Mouse (Mus musculus): Measurements from ENCODE around the gene Gnptab.
"Not testable (repeated sequence)": the region's sequence is repeated elsewhere in the genome, so short reads cannot be mapped to it uniquely, and the experiment has no call there.

The Gnptab gene

GRCm38 (mm10) chr10:88412290-88412995 is 33.5 kb downstream of the Gnptab start:
- no peak for DNase-seq (ENCODE audit: low read depth, low spot score)

- DNase-seq (ENCODE audit: low read depth, low spot score) = no peak
Measured at GRCm38 (mm10) chr10:88417686-88418085, 38.8 kb downstream of the Gnptab start.

GRCm38 (mm10) chr10:88420141-88420541 is 41.2 kb downstream of the Gnptab start:
- DNase-seq (ENCODE audit: low read depth, low spot score) = no peak

- no peak for DNase-seq (ENCODE audit: low read depth, low spot score)
Measured at GRCm38 (mm10) chr10:88420655-88421435, 41.9 kb downstream of the Gnptab start.

GRCm38 (mm10) chr10:88426158-88426816 is 47.4 kb downstream of the Gnptab start:
- peak; percentile 55 for DNase-seq (ENCODE audit: low read depth, low spot score)

DNA sequence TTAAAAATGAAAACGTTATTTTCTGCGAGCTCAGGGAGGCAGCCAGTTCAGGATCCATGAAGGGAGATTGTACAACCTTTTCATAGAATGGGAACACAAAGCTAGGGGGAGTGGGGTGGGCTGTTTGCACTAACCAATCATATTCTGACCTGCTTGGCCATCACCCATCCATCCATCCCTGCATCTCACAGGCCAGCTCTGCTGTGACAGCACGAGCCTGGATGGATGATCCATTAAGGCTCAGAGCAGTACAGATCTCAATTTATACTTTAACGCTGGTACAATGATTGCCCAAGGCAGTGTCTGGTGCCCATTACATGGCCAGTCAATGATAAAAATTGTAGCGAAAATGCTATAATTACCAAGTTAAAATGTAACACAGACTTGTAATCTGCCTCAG is 48.0 kb downstream of the Gnptab start:
- DNase-seq (ENCODE audit: low read depth, low spot score) = no peak

DNA sequence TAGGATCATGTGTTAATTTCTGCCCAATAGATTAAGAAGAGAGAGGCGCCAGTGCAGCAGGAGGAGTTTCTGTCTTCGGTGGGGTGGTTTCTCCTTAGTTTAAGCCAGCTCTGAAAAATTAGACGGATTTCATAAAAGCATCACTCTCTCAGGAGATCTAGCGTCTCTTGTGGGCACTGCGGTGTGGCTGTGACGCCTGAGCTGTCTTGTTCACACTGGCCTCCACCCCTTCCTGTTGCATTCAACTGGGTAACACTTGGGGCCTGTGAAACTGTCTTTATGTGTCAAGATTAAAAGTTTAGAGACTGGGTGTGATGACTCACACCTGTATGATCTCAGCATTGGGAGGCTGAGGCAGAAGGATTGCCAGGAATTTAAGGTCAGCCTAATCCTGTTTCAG is 49.1 kb downstream of the Gnptab start:
- no peak for DNase-seq (ENCODE audit: low read depth, low spot score)

DNA sequence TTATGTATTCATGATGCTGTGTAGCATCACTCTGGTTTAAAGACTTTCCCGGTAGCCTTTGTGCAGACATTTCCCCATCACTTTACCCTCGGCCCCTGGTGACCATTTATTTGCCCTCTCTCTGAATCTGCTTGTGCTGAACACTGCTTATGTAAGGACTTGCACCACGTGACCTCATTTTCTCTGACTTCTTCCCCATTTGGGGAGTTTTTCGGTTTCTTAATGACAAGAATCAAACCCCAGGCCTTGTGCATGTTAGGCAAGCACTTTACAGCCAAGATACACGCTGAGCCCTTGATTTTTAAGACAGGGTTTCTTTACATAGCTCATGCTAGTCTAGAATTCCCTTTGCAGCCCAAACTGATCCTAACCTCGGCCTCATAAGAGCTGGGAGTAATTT is 62.3 kb downstream of the Gnptab start:
- DNase-seq (ENCODE audit: low read depth, low spot score) = no peak

- DNase-seq (ENCODE audit: low read depth, low spot score) = no peak
Measured at GRCm38 (mm10) chr10:88451221-88451620, 72.3 kb downstream of the Gnptab start.

- DNase-seq (ENCODE audit: low read depth, low spot score) = no peak
Measured at GRCm38 (mm10) chr10:88451990-88452389, 73.1 kb downstream of the Gnptab start.

- no peak for DNase-seq (ENCODE audit: low read depth, low spot score)
Measured at GRCm38 (mm10) chr10:88457816-88458215, 78.9 kb downstream of the Gnptab start.

- no peak for DNase-seq (ENCODE audit: low read depth, low spot score)
Measured at GRCm38 (mm10) chr10:88459502-88459992, 80.6 kb downstream of the Gnptab start, which contains the start of gene Sycp3. Gene Sycp3 (plus strand): TSS chr10:88459569.

DNA sequence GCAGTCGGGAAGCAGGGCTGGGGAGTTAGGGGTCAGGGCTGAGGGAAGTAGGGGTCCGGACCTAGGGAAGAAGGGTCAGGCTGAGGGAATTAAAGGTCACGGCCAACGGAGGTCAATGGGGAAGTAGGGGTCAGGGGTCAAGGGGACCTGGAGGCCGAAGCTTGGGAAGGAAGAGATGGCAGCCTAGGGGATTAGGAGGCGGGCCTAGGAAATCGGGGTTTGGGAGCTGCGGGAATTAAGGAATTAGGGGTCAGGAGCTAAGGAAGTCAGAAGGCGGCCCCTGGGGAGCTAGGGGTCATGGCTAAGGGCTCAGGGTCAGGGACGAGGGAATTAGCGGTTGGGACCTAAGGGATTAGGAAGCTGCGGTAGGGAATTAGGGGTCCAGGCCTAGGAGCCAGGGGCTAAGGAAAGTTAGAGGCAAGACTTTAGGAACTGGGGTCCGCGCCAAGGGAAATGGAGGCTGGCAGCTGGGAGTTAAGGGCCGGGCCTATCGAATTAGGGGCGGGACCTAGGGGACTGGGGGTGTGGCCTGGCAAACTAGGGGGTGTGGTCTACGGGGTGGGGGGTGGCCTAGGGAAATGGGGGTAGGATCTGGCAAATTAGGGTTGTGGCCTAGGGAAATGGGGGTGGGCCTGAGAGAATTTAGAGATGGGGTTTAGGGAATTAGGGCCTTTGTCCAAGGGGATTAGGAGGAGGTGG is 81.3 kb downstream of the Gnptab start:
- no peak for DNase-seq (ENCODE audit: low read depth, low spot score)

DNA sequence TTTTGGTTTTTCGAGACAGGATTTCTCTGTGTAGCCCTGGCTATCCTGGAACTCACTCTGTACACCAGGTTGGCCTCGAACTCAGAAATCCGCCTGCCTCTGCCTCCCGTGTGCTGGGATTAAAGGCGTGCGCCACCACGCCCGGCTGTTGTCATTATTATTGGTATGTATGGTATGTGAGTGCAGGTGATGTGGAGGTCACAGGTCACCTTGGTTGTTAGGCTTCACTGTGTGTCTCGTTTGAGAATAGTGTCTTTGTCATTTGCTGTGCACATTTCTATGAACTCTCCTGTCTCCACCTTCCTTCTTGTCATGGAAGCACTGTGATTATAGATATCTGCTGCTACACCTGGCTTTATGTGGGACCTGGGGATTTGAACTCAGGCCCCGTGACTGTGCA is 103.9 kb downstream of the Gnptab start:
- DNase-seq (ENCODE audit: low read depth, low spot score) = not testable (repeated sequence)

DNA sequence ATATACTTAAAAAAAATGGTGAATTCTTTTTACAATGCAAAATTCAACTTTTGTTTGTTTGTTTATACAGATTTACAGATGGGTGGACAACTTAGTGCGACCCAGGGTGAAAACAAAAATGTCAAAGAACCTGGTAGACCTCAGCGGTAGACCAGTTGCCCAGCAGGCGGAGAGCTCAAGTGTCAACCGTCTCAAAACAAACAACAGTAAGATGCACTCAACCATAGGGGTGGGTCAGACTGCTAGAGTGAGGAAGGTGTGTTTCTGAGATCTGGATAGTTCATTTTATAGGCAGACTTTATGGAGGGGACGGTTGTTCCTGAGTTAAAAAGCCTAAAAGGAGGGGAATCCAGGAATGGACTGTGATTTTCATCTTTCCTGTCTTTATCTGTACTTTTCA is 109.7 kb downstream of the Gnptab start:
- DNase-seq (ENCODE audit: low read depth, low spot score) = no peak

DNA sequence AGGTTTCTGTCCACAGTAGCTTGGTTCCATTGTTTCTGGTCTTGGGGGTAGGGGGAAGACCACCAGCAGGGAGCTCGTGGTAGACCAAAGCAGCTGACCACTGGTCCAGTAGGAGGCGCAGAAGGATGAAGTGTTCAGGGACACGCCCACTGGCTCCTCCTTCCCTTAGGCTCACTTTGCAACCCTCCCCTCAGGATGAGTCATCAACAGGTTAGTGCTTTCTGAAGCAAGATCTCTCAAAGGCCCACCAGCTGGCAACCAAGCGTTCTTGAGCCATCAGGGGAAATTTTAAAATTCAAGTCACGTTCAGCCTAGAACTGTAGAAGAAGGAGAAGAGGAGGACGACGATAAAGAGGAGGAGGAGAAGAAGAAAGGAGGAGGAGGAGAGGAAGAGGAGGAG is 112.7 kb downstream of the Gnptab start:
- no peak for DNase-seq (ENCODE audit: low read depth, low spot score)

DNA sequence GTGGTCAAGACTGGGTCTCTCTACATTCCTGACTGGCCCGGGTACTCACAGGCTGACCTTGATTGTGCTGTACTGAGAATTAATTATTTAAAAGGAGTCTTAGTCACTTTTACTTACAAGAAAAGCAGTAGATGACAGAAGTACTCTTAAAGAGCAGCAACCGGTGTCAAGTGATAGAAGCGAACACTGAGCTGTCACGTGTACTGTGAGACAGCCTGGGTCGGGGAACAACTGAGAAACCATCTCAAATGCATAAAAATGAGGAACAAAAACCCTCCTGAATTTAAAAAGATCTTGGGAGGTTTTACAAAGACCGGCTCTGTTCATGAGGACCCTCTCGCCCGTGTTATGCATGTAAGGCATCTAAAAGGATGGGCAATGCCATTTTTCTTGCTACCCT is 113.7 kb downstream of the Gnptab start:
- no peak for DNase-seq (ENCODE audit: low read depth, low spot score)

GRCm38 (mm10) chr10:88494959-88495587 is 116.1 kb downstream of the Gnptab start:
- DNase-seq (ENCODE audit: low read depth, low spot score) = no peak
